Comparison of ENCODE assay signal across 16 mouse cellular contexts in the genomic region with DNA sequence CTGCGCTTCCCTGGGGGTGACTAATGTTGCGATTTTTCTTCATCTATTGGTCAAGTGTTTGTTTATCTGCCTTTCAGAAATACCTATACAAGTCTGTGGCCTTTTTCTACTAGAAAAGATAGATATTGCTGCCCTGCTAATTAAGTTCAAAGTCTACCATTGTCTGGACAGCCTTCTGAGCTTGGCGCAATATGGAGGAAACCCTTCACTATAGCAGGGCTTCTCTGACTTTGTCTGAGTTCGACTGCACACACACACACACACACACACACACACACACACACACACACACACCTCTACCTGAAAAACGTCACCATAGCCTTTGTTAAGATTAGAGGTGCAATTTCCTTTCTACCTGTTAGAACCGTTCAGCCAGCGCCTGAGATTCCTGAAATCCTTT.
DNase-seq lines count a peak whose midpoint lies in the region; ATAC-seq and TF ChIP-seq lines count a peak whose summit lies in the region.
"Had no signal": no experiment of that assay in that cellular context is flagged by ENCODE, and none has a peak within 500 bp of the region (broad histone marks: within the 10 kb centered on the region; RNA-seq: fewer than 3 reads in every experiment).

No protein-coding gene starts in this region.

- no peaks in the 10 kb centered on the region for H3K36me3 ChIP-seq in heart, embryonic 10.5 days
- H3K36me3 ChIP-seq in testis, adult 2 months (ENCODE audit: control insufficient read depth, insufficient read depth, low read length), result no peaks in the 10 kb centered on the region
- no peaks in the 10 kb centered on the region for H3K36me3 ChIP-seq in midbrain, embryonic 16.5 days (ENCODE audit: control insufficient read depth, insufficient read depth, low read length)
- H3K36me3 ChIP-seq: kidney, embryonic 15.5 days; limb, embryonic 13.5 days had no signal

- H3K9me3 ChIP-seq in heart, embryonic 10.5 days, result no peaks in the 10 kb centered on the region
- no peaks in the 10 kb centered on the region for H3K9me3 ChIP-seq in midbrain, embryonic 16.5 days (replicated peaks; ENCODE audit: control insufficient read depth, low read length, poor library complexity, severe bottlenecking)
- H3K9me3 ChIP-seq: kidney, embryonic 15.5 days had no signal

- H3K27me3 ChIP-seq in heart, embryonic 10.5 days (ENCODE audit: insufficient read depth, poor library complexity, severe bottlenecking), result no peaks in the 10 kb centered on the region
- no peaks in the 10 kb centered on the region for H3K27me3 ChIP-seq in testis, adult 2 months (ENCODE audit: control insufficient read depth, insufficient read depth, low read length)
- no peaks in the 10 kb centered on the region for H3K27me3 ChIP-seq in midbrain, embryonic 16.5 days (ENCODE audit: control insufficient read depth, insufficient read depth, low read depth, low read length)
- H3K27me3 ChIP-seq: kidney, embryonic 15.5 days; limb, embryonic 13.5 days; megakaryocyte, embryonic 14.5 days had no signal

- no peak overlapping the region for H3K9ac ChIP-seq in midbrain, embryonic 16.5 days (ENCODE audit: low read depth, low read length)
- H3K9ac ChIP-seq: kidney, embryonic 15.5 days; limb, embryonic 13.5 days; liver, embryonic 14.5 days had no signal

- peak; percentile 33; the same call in 1 of the 2 replicates for ATAC-seq in midbrain, embryonic 16.5 days
- no peak for ATAC-seq in megakaryocyte progenitor cell, adult 5-6 weeks (replicated peaks; ENCODE audit: poor library complexity)

- no peak for TF ChIP-seq CTCF in testis, adult 2 months (IDR thresholded peaks at IDR 0.05; ENCODE audit: control insufficient read depth, insufficient read depth, insufficient replicate concordance, low read depth, low read length)

- intact Hi-C loops in heart, postnatal 10 days (cut with DNase I), result no loop called here

- no peak overlapping the region for H3K27ac ChIP-seq in heart, embryonic 10.5 days
- H3K27ac ChIP-seq in testis, adult 2 months (ENCODE audit: control insufficient read depth, insufficient read depth, low read depth, low read length), result no peak overlapping the region
- peak overlapping the region; percentile 40; the same call in 1 of the 2 replicates for H3K27ac ChIP-seq in midbrain, embryonic 16.5 days (ENCODE audit: low read length)
- H3K27ac ChIP-seq: kidney, embryonic 15.5 days; limb, embryonic 13.5 days; liver, embryonic 14.5 days had no signal

- no peak overlapping the region for H3K4me2 ChIP-seq in midbrain, embryonic 16.5 days (ENCODE audit: low read length)
- H3K4me2 ChIP-seq: kidney, embryonic 15.5 days; limb, embryonic 13.5 days had no signal

- TF ChIP-seq POLR2A in testis, adult 2 months (IDR thresholded peaks at IDR 0.05; ENCODE audit: control insufficient read depth, low read depth, low read length), result no peak

- WGBS in heart, embryonic 10.5 days, result 74% methylated on average over 7 of the region's 7 CpGs
- 52% methylated on average over 7 of the region's 7 CpGs for WGBS in midbrain, embryonic 16.5 days

- H3K4me3 ChIP-seq in heart, embryonic 10.5 days, result no peak overlapping the region
- H3K4me3 ChIP-seq in testis, adult 2 months (ENCODE audit: control insufficient read depth, low read depth, low read length), result 0 out of 2 replicates have a peak overlapping the region, but pooled peaks have one; percentile 25
- no peak overlapping the region for H3K4me3 ChIP-seq in midbrain, embryonic 16.5 days (ENCODE audit: low read depth, low read length)
- H3K4me3 ChIP-seq: kidney, embryonic 15.5 days; limb, embryonic 13.5 days; megakaryocyte, embryonic 14.5 days had no signal

- no peaks in the 10 kb centered on the region for H3K4me1 ChIP-seq in heart, embryonic 10.5 days
- H3K4me1 ChIP-seq in testis, adult 2 months (ENCODE audit: control insufficient read depth, insufficient read depth, low read length), result peaks cover 2% of the 10 kb centered on the region
- H3K4me1 ChIP-seq in midbrain, embryonic 16.5 days (ENCODE audit: control insufficient read depth, insufficient read depth, low read length), result no peaks in the 10 kb centered on the region
- H3K4me1 ChIP-seq: kidney, embryonic 15.5 days had no signal

- DNase-seq in heart, embryonic 10.5 days (ENCODE audit: low spot score), result peak; percentile 35
- no peak for DNase-seq in heart, postnatal 10 days
- DNase-seq in testis, postnatal 10 days (ENCODE audit: low spot score), result no peak
- DNase-seq in kidney, adult 18-20 months, result no peak
- DNase-seq: adrenal gland, adult 8-10 months; cerebellum, postnatal 25 days; gastrocnemius, postnatal 25 days; right cerebral cortex, postnatal 25 days; thymus, postnatal 25 days had no signal
